Mouse (Mus musculus) retina, embryonic 14.5 days (tissue): Measurements from ENCODE around the gene Casp4.

ENCODE experiments used
- DNase-seq: peaks from one replicate; pipeline ENCODE4 v3.0.0-alpha.2; 2015; ENCODE audit warnings: low spot score

Gene Casp4

DNA sequence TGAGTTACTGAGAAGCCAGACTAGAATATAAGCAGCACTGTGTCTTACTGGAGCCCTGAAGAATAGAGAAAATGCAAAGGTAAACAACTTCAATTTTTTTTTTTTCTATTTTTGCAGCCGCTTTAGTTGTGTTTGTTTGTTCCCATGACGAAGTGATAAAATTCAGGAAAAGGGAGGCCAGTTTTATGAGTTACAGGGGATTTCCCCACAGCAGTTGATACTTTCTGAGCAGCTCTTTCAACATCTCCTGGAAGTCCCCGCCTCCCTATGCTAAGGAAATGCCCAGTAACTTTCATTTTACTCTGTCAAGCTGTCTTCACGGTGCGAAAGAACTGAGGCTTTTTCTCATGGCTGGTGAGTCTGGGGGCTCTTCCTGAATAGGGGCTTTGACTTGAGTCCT lies at the start of gene Casp4:
Gene Casp4, plus strand, starts transcription at position 268 of the 400 bp plus-strand sequence.
- DNase-seq = no peak

DNA sequence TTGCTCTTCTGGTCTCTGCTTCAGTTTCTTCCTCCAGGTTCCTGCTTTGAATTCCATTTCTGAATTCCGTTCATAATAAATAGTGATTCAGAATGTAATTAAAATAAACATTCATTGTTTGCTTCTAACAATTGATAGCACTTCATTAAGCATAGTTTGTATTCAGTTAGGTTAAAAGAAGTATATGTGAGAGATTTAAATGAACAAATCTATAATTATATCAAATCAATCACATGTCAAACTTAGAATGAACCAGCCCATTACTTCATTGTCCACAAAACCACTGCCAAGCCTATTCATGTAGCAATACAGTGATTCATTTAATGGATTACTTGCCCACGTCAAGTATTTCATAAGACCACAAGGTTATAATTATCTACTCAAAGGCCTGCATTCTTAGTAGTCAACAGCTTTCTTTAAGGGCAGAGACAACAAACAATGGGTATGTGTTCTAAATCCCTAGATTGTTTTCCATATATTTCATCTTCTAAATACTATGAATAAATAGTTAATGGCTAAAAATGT lies 44.6 kb upstream of the Casp4 start:
- DNase-seq = peak; percentile 8

- no peak for DNase-seq
These were observed 38.4 kb upstream of the Casp4 start for GRCm38 (mm10) chr9:5270274-5270673.

- DNase-seq = no peak
These were observed 37.7 kb upstream of the Casp4 start for GRCm38 (mm10) chr9:5270884-5271283.

DNA sequence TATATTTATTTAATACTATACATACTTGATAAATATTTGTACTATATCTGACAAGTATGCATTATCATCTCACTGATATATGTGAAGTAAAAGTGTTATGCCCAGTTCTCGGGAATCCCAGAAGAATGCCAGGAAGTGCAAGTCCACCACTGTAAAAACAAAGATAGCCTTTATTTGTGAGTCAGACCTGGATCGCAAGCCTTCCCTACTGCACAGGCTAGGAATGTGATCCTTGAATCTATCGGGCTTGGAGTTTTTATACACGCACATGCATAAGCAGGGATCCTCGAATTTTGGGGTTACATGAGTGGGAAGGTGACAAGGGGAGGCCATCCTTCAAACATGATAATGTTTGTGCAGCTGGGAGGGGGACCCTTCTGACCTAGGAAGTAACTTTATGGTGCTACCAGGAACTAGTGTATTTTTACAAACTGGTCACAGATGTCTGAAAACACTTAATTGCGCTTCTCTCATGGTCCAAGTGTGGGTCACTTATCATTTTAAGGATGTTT lies 37.2 kb upstream of the Casp4 start:
- DNase-seq = no peak

GRCm38 (mm10) chr9:5286071-5286470 lies 22.6 kb upstream of the Casp4 start:
- no peak for DNase-seq

DNA sequence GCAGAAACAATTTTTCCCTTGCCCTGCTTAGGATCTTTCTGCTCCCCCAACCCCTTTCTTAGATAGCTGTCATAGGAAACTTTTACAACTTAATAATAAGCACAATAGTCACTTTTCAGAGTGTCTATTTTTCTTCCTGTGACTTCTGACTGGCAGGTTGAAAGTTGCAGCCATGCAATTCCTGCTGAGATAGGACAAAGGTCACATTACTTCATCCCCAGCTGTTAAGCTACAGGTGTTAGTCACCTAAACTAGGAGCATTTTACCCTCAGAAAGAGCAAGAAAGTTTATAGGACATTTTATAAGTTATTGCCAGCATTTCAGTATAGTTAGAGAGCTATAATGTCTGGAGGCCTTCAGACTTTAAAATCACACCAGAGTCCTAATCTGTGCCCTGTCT lies 22.0 kb upstream of the Casp4 start:
- DNase-seq = no peak

DNA sequence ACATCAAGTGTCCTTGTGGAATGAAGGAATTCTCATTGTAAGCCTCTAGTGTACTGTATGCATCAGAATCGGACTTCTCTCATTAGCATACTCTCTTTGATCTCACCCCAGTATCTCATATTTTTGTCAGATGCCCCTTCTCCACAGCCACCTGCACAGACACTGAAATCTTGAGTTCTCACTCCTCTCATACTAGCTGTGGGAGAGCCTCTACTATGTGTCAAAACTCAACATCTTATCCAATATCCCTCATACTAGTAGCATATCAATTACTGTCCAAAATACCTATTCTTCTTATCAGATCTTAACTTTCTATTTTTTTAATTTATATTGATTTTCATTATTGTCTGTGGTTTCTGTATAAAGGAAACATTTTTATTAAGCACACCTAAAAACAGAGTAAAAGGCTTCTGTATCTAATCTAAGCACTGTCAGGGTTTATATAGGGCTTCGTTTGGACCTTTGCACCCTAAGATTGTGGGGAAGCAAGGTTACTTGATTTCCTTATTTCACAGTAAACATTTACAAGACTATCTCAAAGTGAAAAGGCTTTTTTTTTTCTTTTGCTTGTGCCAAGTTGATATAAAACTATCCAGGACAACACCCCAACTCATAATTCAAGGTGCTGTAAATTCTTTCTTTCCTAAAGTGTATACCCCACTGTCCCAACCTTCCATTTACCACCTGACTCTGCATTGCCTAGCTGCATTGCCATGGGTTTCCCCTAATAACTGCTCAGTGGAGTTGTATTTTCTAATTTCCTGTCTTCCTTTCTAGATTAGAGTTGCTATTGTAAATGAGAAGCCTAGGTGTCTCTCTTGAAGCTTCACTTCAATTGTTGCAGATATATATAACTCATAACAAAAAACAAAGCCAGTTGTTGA lies 12.0 kb upstream of the Casp4 start:
- DNase-seq = no peak

GRCm38 (mm10) chr9:5298329-5299131 lies 10.1 kb upstream of the Casp4 start, which contains the start of gene Casp1:
Gene Casp1 (plus strand): TSS chr9:5298517.
- DNase-seq = no peak

GRCm38 (mm10) chr9:5299132-5299381 lies 9.6 kb upstream of the Casp4 start:
- DNase-seq = no peak

DNA sequence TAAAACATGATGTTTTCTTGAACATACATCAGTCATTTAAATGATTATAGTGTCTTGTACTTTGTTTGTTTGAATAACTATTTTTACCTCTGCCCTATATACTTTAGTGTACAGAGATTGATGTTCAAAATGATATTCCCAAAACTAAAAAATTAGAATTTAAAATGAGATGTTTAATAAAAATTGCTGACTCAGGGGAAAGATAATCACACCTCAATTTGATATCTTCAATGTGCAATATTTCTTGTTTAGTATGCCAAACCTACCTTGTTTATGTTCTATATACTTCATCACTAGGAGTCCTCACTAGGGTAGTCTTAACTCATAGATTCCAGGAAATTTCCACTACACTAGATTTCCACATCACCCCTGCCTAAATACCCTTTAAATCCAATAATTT lies 1.5 kb downstream of the Casp4 start:
- no peak for DNase-seq

- no peak for DNase-seq
These were observed 2.8 kb downstream of the Casp4 start for GRCm38 (mm10) chr9:5311435-5311834.

GRCm38 (mm10) chr9:5328204-5328603 lies 19.6 kb downstream of the Casp4 start:
- DNase-seq = no peak

DNA sequence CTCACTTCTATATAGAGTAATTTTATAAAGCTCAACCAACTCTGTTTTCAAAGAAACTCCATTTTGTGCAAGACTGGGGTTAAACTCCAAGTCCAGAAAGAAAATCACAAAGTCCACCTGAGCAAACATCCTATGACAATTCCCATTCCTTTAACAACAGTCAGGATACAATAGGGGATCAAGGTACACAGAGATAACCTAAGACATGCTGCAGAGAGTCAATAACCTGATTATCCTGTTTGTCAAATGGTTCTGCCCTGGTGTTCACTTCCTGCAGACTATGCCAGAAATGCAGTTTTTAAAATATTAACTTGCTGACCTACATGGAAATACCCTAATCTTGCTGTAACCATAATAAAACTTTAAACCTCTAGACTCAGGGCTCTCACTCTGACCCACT lies 23.8 kb downstream of the Casp4 start:
- DNase-seq = no peak

GRCm38 (mm10) chr9:5333422-5333821 lies 24.8 kb downstream of the Casp4 start:
- no peak for DNase-seq

DNA sequence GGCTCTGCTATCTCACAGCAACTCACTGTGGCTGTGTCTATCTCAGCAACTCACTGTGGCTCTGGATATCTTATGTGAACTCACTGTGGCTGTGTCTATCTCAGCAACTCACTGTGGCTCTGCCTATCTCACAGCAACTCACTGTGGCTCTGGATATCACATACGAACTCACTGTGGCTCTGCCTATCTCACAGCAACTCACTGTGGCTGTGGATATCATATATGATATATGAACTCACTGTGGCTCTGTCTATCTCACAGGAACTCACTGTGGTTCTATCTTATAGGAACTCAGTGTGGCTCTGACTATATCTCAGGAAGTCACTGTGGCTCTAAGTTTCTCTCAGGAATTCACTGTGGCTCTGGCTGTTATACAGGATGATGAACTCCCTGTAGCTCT lies 34.5 kb downstream of the Casp4 start:
- no peak for DNase-seq

GRCm38 (mm10) chr9:5344090-5344489 lies 35.5 kb downstream of the Casp4 start:
- DNase-seq = no peak

GRCm38 (mm10) chr9:5345291-5345898 lies 36.8 kb downstream of the Casp4 start, which contains the start of gene Casp12:
Gene Casp12 (plus strand): TSS chr9:5345430.
- no peak for DNase-seq

DNA sequence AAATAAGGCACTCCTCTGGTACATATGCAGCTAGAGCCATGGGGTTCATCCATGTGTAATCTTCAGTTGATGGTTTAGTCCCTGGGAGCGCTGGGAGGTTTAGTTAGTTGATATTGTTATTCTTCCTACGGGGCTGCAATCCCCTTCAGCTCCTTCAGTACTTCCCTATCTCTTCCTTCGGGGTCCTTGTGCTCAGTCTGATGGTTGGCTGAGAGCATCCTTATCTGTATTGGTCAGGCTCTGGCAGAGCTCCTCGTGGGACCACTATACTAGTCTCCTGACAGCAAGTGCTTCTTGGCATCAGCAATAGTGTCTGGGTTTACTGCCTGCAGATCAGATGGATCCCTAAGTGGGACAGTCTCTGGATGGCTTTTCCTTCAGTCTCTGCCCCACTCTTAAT lies 38.8 kb downstream of the Casp4 start:
- DNase-seq = no peak

GRCm38 (mm10) chr9:5353673-5354072 lies 45.0 kb downstream of the Casp4 start:
- DNase-seq = no peak

GRCm38 (mm10) chr9:5356801-5357200 lies 48.2 kb downstream of the Casp4 start:
- no peak for DNase-seq
